Mouse (Mus musculus): Measurements from ENCODE around the gene Slc18a3. TPM values are rescaled to one million over a fixed set of nuclear protein-coding genes. Genes with fewer than 3 reads are reported as not detected.

Slc18a3 gene
- polyA plus RNA-seq, 1 experiment from 2014 or later, result not detected

DNA sequence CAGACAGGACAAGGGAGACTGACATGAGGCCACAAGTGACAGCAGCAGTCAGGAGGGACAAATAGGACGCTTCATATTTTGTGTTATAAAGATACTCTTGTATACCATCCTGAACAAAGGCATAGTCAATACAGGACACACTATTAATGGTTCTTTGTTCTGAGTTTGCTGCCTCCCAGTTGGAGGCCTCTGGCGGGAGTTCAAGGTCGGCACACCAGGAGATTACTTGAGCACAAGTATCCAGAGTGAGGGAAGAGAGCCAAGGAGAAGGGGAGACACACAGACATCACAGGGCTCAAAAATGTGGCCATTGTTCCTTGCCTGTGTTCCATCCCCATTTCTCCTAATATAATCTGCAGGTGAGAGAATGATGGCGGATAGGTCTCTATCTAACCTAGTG, 42.6 kb upstream of the Slc18a3 start:
- WGBS, result 79% methylated on average over 4 of the region's 4 CpGs
- H3K36me3 ChIP-seq (ENCODE audit: insufficient read depth, low read length), result no peaks in the 10 kb centered on the region
- H3K9me3 ChIP-seq (replicated peaks; ENCODE audit: low read length), result no peaks in the 10 kb centered on the region
- H3K4me1 ChIP-seq (replicated peaks; ENCODE audit: insufficient read depth, low read length), result no peaks in the 10 kb centered on the region
- H3K4me2 ChIP-seq (ENCODE audit: low read length), result no peak overlapping the region
- H3K27me3 ChIP-seq (ENCODE audit: insufficient read depth, low read length), result no peaks in the 10 kb centered on the region
- H3K4me3 ChIP-seq (replicated peaks; ENCODE audit: low read depth, low read length), result no peak overlapping the region
- DNase-seq (ENCODE audit: low spot score) (no peak), ATAC-seq (replicated peaks; ENCODE audit: low FRiP score, low read depth) (no peak)
- no peak for TF ChIP-seq CTCF (IDR thresholded peaks at IDR 0.05; ENCODE audit: low read depth)
- no peak overlapping the region for H3K9ac ChIP-seq (ENCODE audit: low read depth, low read length)
- no peak overlapping the region for H3K27ac ChIP-seq

DNA sequence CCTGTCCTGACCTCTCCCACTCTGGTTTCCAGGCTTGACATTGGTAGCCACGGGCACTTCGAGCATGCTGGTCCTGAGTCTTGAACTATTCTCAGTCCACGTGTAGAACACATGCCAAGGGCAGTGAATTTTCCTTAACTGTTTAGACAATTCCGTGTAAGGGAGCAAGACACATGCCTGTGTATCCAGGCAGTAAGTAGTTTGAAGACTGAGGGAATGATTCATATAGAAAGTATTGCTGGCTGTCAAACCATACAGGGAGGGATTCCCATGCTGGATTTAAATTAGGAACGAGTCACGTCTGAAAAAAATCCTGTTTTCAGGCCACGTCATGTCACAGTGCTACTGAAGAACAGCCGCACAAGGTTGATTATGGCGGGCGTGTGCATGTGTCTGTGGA, 41.7 kb upstream of the Slc18a3 start:
- Histone ChIP-seq H3K4me2 (ENCODE audit: low read length) (no peak overlapping the region), H3K27ac (no peak overlapping the region), H3K9ac (ENCODE audit: low read depth, low read length) (no peak overlapping the region), H3K36me3 (ENCODE audit: insufficient read depth, low read length) (no peaks in the 10 kb centered on the region), H3K4me3 (replicated peaks; ENCODE audit: low read depth, low read length) (no peak overlapping the region), H3K27me3 (ENCODE audit: insufficient read depth, low read length) (no peaks in the 10 kb centered on the region), H3K9me3 (replicated peaks; ENCODE audit: low read length) (no peaks in the 10 kb centered on the region), H3K4me1 (replicated peaks; ENCODE audit: insufficient read depth, low read length) (no peaks in the 10 kb centered on the region)
- DNase-seq (ENCODE audit: low spot score), result no peak
- no peak for ATAC-seq (replicated peaks; ENCODE audit: low FRiP score, low read depth)
- 85% methylated on average over 10 of the region's 10 CpGs for WGBS
- no peak for TF ChIP-seq CTCF (IDR thresholded peaks at IDR 0.05; ENCODE audit: low read depth)

DNA sequence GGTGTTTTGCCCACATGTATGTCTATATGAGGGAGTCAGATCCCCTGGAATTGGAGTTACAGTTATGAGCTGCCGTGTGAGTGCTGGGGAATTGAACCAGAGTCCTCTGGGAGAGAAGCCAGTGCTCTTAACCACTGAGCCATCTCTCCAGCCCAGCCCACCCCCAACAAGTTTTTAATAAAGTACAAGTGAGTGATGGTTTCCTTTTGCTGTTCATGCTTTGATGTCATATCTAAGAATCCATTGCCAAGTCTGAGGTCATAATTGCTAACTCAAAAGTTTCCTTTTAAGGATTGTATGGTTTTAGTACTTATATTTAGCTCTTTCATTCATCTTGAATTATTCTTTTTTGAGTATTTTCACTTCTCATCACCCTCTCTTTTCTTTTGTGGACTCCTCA, 39.2 kb upstream of the Slc18a3 start:
- Histone ChIP-seq H3K27me3 (ENCODE audit: insufficient read depth, low read length) (no peaks in the 10 kb centered on the region), H3K27ac (no peak overlapping the region), H3K36me3 (ENCODE audit: insufficient read depth, low read length) (no peaks in the 10 kb centered on the region), H3K9me3 (replicated peaks; ENCODE audit: low read length) (no peaks in the 10 kb centered on the region), H3K9ac (ENCODE audit: low read depth, low read length) (no peak overlapping the region), H3K4me1 (replicated peaks; ENCODE audit: insufficient read depth, low read length) (no peaks in the 10 kb centered on the region), H3K4me3 (replicated peaks; ENCODE audit: low read depth, low read length) (no peak overlapping the region), H3K4me2 (ENCODE audit: low read length) (no peak overlapping the region)
- TF ChIP-seq CTCF (IDR thresholded peaks at IDR 0.05; ENCODE audit: low read depth), result no peak
- DNase-seq (ENCODE audit: low spot score) (no peak), ATAC-seq (replicated peaks; ENCODE audit: low FRiP score, low read depth) (no peak)
- whole genome bisulfite sequencing, result 74% methylated on average over 1 of the region's 1 CpGs

DNA sequence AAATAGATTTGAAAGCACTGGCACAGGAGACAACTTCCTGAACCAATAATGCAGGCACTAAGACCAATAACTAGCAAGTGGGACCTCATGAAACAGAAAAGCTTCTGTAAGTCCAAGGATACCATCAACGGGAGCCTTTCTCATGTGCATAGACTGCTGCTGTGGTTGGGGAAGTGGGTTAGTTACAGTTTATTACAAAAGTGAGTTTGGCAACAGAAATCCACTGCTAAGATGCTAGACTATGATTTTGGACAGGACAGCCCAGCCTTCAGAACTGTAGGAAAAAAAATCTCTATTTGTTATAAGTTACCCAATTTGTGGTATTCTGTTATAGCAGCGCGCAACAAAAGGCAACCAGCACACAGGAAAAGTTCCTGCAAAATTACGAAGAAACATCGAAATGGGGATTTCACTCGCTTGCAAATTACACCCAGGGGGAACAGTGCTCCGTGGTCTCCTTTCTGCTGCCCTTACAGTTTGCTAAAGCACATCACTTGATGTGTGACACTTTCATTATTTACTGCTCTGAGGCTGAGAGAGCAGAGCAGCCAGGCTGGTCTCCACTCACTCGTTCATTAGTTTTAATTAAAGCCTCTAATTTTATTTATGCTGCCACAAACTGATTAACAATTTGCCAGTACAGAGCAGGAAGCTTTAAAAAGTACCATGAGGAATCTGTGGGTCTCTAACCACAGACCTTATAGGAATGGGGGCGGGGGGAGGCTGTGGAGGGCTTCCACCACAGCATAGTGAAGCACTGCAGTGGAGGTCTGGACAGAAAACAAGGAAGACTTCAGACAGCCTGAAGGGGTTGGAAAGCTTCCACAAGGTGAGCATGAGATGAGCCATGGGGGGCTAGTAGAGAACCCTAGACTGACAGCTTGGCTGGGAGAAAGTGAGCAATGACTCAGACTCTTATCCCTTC, 38.4 kb upstream of the Slc18a3 start:
- ATAC-seq (replicated peaks; ENCODE audit: low FRiP score, low read depth) (no peak), DNase-seq (ENCODE audit: low spot score) (no peak)
- H3K9ac ChIP-seq (ENCODE audit: low read depth, low read length), result no peak overlapping the region
- H3K4me2 ChIP-seq (ENCODE audit: low read length), result no peak overlapping the region
- no peak overlapping the region for H3K27ac ChIP-seq
- H3K36me3 ChIP-seq (ENCODE audit: insufficient read depth, low read length), result no peaks in the 10 kb centered on the region
- H3K9me3 ChIP-seq (replicated peaks; ENCODE audit: low read length), result no peaks in the 10 kb centered on the region
- TF ChIP-seq CTCF (IDR thresholded peaks at IDR 0.05; ENCODE audit: low read depth), result no peak
- H3K4me3 ChIP-seq (replicated peaks; ENCODE audit: low read depth, low read length), result no peak overlapping the region
- no peaks in the 10 kb centered on the region for H3K27me3 ChIP-seq (ENCODE audit: insufficient read depth, low read length)
- H3K4me1 ChIP-seq (replicated peaks; ENCODE audit: insufficient read depth, low read length), result no peaks in the 10 kb centered on the region
- 67% methylated on average over 9 of the region's 9 CpGs for WGBS

DNA sequence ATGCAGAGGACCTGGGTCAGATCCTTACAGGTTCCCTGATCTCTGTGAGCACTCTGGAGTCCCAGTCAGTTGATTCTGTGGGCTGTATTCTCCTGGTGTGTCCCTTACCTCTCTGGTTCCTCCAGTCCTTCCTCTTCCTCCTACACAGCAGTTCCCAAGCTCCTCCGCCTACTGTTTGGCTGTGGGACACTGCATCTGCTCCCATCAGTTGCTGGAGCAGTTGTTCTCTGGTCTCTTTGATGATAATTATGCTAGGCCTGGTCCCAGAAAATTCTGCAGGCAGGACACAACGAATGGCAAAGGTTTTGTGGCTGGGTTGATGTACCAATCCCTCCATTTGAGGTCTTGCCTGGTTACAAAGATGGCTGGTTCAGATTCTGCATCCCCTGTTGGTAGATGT, 36.7 kb upstream of the Slc18a3 start:
- no peak overlapping the region for H3K4me3 ChIP-seq (replicated peaks; ENCODE audit: low read depth, low read length)
- ATAC-seq (replicated peaks; ENCODE audit: low FRiP score, low read depth), result no peak
- no peaks in the 10 kb centered on the region for H3K36me3 ChIP-seq (ENCODE audit: insufficient read depth, low read length)
- H3K4me1 ChIP-seq (replicated peaks; ENCODE audit: insufficient read depth, low read length), result no peaks in the 10 kb centered on the region
- WGBS, result 76% methylated on average over 2 of the region's 2 CpGs
- no peak overlapping the region for H3K27ac ChIP-seq
- no peak overlapping the region for H3K4me2 ChIP-seq (ENCODE audit: low read length)
- TF ChIP-seq CTCF (IDR thresholded peaks at IDR 0.05; ENCODE audit: low read depth), result no peak
- no peak overlapping the region for H3K9ac ChIP-seq (ENCODE audit: low read depth, low read length)
- DNase-seq (ENCODE audit: low spot score), result no peak
- H3K27me3 ChIP-seq (ENCODE audit: insufficient read depth, low read length), result no peaks in the 10 kb centered on the region
- H3K9me3 ChIP-seq (replicated peaks; ENCODE audit: low read length), result no peaks in the 10 kb centered on the region

DNA sequence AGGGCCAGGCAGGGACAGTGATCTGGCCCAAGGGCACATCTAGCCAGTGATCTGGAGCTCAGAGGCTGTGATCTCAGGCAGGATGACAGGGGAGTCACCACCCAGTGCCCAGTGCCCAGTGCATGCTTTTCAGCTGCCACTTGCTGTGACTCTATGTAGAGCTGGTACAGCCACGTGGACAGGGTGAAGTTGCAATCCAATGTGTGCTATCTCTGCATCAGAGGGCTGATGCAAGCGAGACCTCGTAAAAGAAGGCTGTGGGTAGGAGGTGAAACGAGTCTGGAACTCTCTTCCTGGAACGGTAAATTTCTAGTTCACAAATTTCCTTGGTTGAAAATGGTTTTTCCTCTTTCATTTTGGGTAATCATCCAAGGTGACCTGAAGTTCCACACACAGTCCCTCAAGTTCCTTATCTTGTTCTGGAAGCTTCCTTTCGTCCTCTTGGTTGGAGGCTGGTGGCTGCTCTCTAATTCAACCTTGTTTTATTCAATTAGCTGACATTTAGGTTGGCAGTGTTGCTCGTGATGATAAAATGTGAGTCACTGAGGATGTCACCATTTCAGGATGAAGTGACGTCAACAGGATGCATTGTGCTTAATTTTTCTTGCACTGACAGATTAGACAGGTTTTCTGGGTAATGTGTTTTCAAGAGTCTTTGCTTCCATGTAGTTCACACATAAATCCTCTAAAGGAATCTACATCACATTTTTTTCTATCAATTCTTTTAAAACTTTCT, 31.6 kb upstream of the Slc18a3 start:
- DNase-seq (ENCODE audit: low spot score), result no peak
- H3K4me3 ChIP-seq (replicated peaks; ENCODE audit: low read depth, low read length), result no peak overlapping the region
- H3K4me1 ChIP-seq (replicated peaks; ENCODE audit: insufficient read depth, low read length), result 0 out of 2 replicates have a peak, but pooled peaks cover 7% of the 10 kb centered on the region
- no peak overlapping the region for H3K9ac ChIP-seq (ENCODE audit: low read depth, low read length)
- WGBS, result 55% methylated on average over 8 of the region's 8 CpGs
- no peak for TF ChIP-seq CTCF (IDR thresholded peaks at IDR 0.05; ENCODE audit: low read depth)
- H3K27ac ChIP-seq, result no peak overlapping the region
- no peaks in the 10 kb centered on the region for H3K36me3 ChIP-seq (ENCODE audit: insufficient read depth, low read length)
- ATAC-seq (replicated peaks; ENCODE audit: low FRiP score, low read depth), result no peak
- no peaks in the 10 kb centered on the region for H3K27me3 ChIP-seq (ENCODE audit: insufficient read depth, low read length)
- H3K4me2 ChIP-seq (ENCODE audit: low read length), result no peak overlapping the region
- H3K9me3 ChIP-seq (replicated peaks; ENCODE audit: low read length), result no peaks in the 10 kb centered on the region
